Mouse (Mus musculus) left cerebral cortex, postnatal 10 days (tissue): Measurements from ENCODE around the gene Lmod2. TPM values are rescaled to one million over a fixed set of nuclear protein-coding genes. Genes with fewer than 3 reads are reported as not detected.

ENCODE experiments used
- DNase-seq, 2 experiments: peaks; one replicate each; pipeline ENCODE4 v3.0.0; 2021 to 2022; ENCODE audit warnings: low spot score in 2 of 2, mixed read lengths in 1 of 2; ENCODE audit errors: extremely low spot score in 1 of 2
- intact Hi-C: fragments of 180-260 bp; cut with DNase I; formaldehyde crosslinking; loops from one replicate; pipeline ENCODE4 v1.15.1; 2025
- total RNA-seq, 2 experiments: library from RNA; stranded (reverse); gene quantifications; 2 replicates each; pipeline ENCODE4 v1.2.3; 2021

Gene Lmod2
- total RNA-seq, 2 experiments from 2014 or later: not detected

DNA sequence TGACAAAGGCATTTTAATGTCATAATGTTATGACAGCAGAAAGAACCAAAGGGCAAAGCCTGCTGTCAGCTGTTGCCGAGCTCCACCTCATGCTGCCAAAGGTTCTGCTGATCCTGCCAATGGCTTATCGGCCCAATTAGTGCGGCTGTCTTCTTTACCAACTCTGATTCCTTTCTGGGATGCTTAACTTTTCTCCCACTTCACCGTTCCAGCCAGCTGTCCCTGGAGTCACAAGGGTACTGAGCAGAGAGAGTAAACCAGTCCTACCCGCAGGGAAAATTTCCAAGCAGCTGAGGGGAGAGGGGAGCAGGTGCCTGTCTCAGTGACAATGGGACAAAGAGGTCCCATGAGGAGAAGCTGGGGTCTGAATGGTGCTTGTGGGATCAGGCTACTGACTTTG, 2.1 kb downstream of the Lmod2 start:
- no peak for DNase-seq
- intact Hi-C loops: no loop called here

DNA sequence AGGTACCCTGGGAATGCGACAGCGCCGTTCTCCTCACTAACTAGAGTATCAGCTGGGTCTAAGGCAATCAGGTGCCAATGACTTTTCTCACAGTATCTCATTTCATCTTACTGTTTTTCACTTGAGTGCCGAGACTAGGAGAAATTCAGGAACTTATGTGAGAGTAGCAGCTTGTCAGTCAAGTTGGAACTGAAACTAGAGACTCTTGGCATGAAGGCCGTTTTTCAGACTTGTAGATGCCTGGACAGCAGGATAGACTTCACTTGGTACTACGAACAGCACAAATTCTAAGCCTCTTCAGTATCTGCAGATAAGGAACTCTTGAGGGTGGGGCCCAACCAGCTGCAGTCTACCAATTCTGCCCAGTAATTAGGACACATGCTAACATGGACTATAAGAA, 2.6 kb downstream of the Lmod2 start:
- no peak for DNase-seq
- intact Hi-C loops: no loop called here

DNA sequence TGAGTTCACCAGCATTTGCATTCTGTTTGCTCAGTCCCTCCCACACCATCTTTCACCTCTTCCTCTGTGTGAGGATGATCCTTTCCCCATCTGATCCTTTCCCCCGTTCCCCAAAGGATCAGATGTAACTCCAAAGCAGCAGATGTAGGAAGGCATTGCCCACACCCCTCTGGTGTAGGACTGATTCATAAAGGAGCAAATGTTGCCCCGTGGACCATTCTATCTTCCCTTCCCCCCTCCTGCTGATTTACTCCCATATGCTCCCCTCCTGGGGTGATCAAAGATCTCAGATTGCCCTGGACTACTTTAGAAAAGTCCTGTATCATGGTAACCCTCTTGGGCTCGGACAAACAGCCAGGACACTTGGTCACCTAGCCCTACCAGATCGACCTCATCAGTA, 3.2 kb downstream of the Lmod2 start:
- intact Hi-C loops: no loop called here
- DNase-seq: no peak

DNA sequence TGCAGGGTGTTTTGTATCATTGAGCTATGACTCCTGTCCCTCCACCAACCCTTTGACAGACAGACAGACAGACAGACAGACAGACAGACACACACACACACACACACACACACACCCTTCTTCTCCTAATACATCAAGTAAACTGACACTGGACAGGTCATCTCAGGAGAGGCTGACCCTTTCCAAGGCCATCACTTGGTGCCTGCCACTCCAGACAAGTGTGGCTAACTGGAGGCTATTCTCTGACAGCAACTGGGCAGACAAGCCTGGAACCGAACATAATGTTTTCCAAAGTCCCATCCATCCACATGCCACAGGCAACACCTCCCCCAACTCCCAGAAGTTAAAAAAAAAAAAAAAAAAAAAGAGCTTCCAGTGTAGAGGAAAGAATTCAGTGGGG, 4.1 kb downstream of the Lmod2 start:
- no peak for DNase-seq
- intact Hi-C loops: no loop called here

DNA sequence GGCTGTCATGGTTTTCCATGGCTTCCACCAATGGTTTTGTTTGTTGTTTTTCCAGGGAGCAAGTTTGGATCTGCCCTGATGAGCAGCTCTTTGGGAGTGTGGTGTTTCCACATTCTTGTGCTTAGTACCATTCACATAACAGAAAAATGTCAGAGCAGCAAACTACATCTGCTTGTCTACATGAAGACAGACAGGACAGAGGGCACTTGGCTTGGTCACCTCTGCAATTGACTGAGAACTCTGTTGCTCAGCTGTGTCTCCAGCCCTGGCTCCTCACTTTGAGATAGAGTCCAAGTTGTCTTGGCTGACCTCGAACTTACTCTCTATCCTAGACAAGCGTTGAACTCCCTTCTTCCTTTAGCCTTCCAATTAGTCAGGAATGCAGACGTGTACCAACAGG, 4.8 kb downstream of the Lmod2 start:
- no peak for DNase-seq
- intact Hi-C loops: no loop called here

DNA sequence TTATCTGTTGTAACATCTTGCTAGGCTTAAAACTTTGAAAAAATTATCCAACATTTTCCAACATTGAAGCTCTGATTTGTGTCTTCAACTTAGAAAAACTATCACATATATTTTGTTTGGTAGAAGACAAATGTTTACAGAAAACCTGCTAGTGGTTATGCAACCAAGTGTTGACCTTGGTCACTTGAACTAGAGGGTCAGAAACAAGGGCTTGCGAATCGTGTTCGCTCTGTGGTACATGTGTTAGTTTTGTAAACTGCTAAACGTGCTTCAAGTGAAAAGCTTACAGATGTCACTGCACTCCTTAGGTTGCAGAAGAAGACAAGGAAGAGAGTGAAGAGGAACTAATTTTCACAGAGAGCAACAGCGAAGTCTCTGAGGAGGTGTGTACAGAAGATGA, 5.4 kb downstream of the Lmod2 start:
- intact Hi-C loops: no loop called here
- no peak for DNase-seq

DNA sequence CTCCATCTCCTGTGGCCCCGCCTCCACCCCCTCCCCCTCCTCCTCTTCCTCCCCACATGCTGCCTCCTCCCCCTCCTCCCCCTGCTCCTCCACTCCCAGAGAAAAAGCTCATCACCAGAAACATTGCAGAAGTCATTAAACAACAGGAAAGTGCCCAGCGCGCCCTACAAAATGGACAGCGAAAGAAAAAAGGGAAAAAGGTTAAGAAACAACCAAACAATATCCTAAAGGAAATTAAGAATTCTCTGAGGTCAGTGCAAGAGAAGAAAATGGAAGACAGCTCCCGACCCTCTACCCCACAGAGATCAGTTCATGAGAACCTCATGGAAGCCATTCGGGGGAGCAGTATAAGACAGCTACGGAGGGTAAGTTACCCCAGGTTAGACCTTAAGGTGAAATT, 6.7 kb downstream of the Lmod2 start:
- intact Hi-C loops: no loop called here
- DNase-seq: no peak

DNA sequence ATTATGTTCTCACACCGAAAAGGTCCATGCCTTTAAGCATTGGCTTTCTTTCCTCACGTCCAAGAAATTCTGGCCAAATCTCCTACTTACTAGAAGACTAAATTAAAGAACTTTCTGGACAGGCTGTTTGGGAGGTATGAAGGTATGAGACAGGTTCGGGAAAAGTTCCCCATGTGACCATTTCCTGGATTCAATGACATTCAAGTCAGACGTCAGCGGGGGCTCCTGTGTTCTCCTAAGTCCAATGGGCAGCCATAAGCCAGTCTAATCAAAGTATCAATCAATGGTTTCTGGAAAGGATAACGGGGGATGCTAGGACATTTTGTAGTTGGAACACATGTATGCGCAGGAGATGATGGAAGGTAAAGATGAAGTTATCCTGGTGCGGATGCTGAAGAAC, 8.1 kb downstream of the Lmod2 start:
- no peak for DNase-seq
- intact Hi-C loops: no loop called here

DNA sequence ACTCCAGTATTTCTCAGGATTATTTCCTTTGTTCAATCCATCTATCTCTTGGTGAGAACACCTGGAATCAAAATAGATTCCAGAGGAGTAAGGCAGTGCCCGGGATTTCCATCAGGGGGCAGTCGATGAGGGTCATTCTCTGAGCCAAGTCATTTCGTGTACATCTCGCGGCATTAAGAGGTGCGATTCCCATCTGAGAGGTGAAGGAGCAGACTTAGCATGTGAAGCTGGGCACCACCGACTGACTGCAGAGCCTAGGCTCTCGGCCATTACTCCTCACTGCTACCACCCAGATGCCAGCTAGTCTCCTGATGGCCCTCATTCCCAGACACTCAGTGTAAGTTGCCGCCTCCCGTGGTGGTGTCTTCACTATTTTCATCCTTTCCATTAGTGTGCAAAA, 8.9 kb downstream of the Lmod2 start:
- no peak for DNase-seq
- intact Hi-C loops: no loop called here

DNA sequence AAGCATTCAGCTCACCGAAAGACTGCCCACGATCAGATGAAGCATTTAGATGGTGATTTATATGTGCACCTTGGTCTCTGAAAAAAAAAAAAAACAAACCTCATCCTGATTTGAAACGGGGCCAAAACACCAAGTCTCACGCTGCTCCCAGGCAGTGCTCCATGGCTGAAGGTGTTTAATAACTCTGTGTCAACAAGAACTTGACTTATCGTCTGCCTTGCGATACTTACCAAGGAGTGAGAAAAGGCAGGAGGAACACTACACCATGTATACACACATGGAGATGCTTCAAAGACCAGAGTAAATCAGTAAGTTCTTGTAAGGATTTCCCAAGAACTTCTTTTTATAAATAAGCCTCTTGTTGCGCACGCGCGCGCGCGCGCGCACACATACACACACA, 10.0 kb downstream of the Lmod2 start:
- no peak for DNase-seq
- intact Hi-C loops: no loop called here

DNA sequence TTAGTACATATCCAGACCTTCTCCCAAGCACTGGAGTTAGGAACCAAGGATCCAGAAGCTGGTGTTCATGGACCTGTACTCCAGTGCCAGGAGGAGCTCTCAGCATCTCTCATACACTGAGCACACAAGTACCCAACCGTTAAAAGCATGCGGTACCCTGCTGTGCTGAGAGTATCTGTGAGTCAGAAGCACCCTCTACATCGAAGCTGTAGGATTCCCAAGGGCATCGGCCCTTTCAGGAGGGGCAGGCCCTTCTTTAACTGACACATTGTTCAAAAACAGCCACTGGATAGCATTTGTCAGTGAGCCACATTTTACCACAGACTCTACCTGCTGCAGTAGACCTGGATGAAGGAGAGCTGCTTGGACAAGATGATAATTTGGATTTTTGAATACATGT, 10.6 kb downstream of the Lmod2 start:
- intact Hi-C loops: no loop called here
- DNase-seq: no peak

DNA sequence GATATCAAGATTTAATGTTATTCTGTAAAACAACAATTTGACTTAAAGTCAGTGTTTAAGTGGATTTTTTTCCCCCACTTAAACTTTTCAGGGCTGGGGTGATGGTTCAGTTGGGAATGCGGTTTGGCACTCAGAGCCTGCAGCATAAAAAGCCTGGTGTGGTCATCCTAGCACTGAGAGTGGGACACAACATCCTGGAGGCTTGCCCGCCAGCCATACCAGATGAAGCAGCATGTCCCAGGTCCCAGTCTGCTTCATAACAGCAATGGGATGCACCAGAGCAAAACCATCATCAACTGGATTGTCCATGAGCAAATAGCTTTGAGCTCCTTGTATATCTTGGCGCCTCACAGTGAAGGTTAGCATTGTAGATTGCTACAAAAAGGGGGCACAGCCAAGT, 11.1 kb downstream of the Lmod2 start:
- intact Hi-C loops: no loop called here
- DNase-seq: no peak

DNA sequence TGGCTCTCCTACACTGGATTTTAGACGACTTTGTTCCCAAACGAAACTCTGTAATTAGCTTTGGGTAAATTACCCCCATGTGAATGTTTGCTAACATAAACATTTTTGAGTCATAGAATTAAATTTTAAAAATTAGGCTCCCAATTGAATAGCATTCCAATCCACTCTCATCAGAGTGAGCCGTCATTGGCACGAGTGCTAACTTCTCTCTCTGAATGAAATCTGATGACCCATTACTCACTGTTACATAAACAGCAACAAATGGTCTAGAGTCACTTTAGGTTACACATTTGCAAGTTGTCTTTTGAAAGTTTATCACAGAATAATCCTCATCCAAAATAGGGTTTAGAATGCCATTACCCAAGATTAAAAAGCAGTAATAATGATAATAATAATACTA, 12.0 kb downstream of the Lmod2 start:
- intact Hi-C loops: no loop called here
- DNase-seq: no peak

DNA sequence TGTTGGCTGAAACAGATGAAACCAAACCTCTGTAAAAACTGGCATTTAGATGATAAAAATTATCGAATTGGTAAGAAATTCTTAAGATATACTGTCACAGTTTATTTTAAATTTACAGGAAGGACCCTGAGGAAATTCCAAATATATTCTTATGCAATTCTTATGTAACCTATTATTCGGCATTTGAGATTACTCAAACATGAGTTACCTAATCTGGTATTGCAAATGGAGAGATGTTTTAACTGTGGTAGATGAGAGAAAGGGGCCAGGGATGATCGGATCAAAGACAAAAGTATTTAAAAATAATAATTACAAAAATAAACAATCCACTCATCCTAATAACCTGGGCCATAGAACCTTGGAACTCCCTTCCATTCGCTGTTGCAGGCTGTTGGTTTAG, 12.8 kb downstream of the Lmod2 start:
- no peak for DNase-seq
- intact Hi-C loops: no loop called here

DNA sequence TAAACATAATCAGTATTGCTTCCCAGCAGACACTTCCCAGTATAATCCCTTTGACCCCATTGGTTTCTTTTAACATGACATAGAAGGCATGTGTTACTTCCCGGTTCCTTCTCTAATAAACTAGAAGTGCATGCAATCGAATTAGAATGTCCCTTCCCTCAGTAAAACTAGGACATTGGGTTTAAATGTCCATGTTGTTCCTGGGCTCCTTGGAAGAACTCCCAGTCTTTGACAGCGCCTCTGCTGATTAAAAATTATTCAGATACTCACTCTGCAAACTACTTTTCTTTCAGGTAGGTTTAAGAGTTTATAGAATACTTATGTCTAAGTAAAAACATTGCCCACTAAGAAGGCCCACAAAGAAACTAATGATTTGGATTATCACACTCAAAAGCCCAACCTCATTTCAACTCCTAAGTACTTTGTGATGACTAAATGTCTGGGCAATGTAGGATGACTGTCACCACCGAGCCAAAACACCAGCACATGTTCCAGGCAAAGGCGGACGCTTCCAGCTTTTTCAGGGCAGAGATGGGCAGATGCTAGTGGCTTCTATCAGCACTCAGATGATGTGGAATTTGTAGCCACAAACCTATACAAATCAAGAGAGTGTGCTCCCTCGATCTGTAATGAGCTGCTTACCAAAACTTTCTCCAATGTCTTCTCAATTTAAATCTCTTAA, 14.7 kb downstream of the Lmod2 start:
- intact Hi-C loops: no loop called here
- DNase-seq: no peak

DNA sequence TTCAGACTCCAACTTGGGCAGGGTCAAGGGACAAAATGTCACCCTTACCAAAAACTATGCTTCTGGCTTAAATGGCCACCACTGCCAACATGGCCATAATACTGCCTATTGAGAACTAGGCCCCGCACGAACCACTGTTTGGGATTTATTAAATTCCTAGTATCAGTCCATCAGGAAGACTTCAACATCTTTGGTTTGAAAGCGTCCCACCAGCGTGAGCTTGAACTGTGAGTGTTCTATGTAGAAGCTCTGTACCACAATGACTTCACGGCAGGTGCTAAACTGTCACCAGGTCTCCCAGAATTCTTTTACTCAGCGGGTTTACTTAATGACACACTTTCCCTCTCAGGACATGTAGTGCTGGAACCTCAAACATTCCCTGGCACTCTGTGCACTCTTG, 15.8 kb downstream of the Lmod2 start:
- intact Hi-C loops: no loop called here
- DNase-seq: no peak

DNA sequence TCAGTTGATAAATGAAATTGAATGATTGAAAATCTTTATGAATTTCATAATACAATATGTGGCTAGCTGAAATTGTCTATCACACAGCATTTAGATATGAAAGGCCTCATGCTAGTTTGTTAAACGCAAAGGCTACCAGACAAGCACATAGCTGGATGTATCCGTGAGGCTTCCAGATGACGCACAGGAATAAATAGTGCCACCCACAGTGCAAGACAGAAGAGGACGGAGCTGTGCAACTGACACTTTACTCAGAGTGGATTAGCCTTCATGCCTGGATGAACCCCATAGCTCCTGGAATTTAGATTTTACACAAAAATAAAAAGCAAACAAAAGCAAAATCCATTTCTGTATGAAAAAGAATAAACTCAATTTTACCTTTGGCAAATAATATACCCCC, 16.4 kb downstream of the Lmod2 start:
- intact Hi-C loops: no loop called here
- no peak for DNase-seq

DNA sequence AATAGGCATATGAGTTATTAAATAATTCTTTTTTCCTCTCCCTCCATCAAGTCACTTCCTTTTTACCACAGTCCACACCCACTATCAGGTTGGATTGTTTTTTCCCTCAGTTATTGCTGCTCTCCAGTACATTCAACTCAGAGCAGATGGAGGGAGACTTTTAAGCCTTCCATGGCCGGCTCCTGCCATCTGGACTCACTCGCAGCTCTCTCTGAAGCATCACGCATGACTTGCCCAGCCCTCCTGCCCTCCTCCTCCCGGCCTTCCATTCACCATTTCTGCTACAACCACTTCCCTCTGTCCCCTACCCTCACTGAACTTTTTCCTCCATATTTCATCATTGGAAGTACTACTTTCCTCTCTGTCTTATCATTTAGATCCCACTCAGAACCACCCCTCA, 19.2 kb downstream of the Lmod2 start:
- intact Hi-C loops: no loop called here
- no peak for DNase-seq

DNA sequence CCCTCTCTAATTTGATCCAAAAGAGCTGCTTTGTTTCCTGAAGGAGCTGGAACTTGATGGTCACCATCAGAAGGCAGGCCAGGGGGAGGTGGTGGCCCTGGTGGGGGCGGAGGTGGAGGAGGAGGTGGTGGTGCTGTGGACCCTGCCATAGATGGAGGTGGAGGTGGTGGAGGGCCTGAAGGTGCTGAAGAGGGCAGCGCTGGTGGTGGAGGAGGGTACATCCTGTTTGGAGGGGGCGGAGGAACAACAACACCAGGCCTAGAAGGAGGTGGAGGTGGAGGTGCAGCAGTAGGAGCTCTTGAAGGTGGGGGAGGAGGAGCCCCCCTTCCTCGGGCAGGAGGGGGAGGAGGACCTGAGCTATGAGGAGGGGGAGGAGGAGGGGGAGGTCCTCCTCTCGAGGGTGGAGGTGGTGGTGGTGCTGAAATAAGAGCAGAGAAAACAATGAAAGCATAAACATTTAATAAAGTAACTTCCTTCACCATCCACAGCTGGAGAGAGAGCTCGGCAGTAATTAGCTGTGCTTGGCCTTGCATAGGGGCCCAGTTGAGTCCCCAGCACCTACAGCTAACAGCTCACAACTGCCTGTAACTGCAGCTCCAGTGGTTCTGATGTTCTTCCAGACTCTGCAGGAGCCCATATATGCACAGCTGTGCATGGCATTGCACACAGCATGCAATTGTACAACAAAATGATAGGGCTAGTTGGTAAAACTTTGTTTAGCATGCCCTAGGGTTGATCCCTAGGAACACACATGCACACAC, 21.9 kb downstream of the Lmod2 start:
- DNase-seq: no peak
- intact Hi-C loops: no loop called here

DNA sequence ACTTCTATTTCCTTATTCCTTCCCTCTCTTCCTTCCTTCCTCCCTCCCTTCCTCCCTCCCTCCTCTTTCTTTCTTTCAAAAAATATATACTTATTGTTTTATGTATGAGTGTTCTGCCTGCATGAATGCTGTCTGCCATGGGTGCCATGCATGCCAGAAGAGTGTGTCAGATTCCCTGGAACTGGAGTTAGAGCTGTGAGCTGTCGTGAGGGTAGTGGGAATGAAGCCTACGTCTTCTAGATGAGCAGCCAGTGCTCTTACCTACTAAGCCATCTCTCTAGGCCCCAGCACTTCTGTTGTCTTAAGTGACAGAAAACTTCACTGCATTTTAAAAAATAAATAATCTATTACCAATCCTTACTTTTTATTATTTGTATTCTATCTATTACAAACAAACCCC, 23.4 kb downstream of the Lmod2 start:
- intact Hi-C loops: no loop called here
- DNase-seq: no peak

DNA sequence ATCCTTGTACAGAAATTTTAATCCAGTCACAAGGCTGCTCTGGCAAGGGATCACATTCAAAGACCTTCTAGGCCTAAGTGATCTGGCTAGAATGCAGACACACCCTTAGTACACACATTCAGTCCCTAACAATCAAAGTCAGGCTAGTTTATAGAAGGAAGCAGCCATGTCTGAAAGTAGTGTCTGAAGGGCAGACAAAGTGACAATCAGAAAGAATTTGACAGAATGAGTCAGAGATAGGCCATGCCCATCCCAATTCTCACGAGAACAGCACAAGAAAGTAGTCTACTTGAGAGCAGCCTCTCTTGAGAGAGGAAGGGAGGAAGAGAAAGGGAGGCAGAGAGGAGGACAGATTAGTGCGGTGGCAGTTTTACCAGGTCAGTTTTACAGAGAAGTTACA, 24.5 kb downstream of the Lmod2 start:
- intact Hi-C loops: no loop called here
- DNase-seq: no peak
